ENCODE assay signal across 8 mouse cellular contexts in the genomic region with DNA sequence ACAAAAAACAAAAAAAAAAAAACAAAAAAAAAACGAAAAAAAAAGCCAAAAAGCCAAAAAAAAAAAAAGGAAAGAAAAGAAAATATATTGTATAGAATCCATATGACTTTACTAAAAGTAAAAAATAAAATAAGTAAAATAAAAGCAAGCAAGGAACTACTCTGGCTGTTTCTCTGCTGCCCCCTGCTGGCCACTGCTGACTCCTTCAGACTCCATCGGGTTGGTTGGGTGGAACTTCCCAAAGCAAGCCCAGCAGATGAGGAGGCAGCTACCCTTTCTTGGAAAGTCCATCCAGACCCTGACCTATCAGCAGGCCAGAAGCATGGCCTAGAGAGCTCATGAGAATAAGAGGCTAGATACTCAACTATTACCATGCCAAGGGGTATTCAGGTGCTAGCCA. TPM values are rescaled to one million over a fixed set of nuclear protein-coding genes. Genes with fewer than 3 reads are reported as not detected.
DNase-seq lines count a peak whose midpoint lies in the region; ATAC-seq and TF ChIP-seq lines count a peak whose summit lies in the region.

No protein-coding gene starts in this region.

- no peaks in the 10 kb centered on the region for H3K36me3 ChIP-seq in hindbrain, embryonic 10.5 days
- H3K36me3 ChIP-seq in hindbrain, embryonic 16.5 days (ENCODE audit: control insufficient read depth, insufficient read depth, low read length), result no peaks in the 10 kb centered on the region
- H3K36me3 ChIP-seq in heart, postnatal 0 days (replicated peaks; ENCODE audit: control insufficient read depth, insufficient read depth, low read length), result no peaks in the 10 kb centered on the region

- ATAC-seq in hindbrain, embryonic 16.5 days, result no peak; the same call in 1 of the 2 replicates
- ATAC-seq in heart, postnatal 0 days (ENCODE audit: insufficient read depth, low read depth), result no peak

- H3K4me1 ChIP-seq in hindbrain, embryonic 10.5 days (replicated peaks), result peaks cover 18% of the 10 kb centered on the region
- H3K4me1 ChIP-seq in hindbrain, embryonic 16.5 days (ENCODE audit: control insufficient read depth, insufficient read depth, low read depth, low read length), result no peaks in the 10 kb centered on the region
- H3K4me1 ChIP-seq in heart, postnatal 0 days (ENCODE audit: control insufficient read depth, insufficient read depth), result no peaks in the 10 kb centered on the region; the same call in 1 of the 2 replicates

- no peak overlapping the region for H3K4me3 ChIP-seq in hindbrain, embryonic 10.5 days
- H3K4me3 ChIP-seq in hindbrain, embryonic 16.5 days (ENCODE audit: low read length), result no peak overlapping the region
- H3K4me3 ChIP-seq in heart, postnatal 0 days (ENCODE audit: low read depth, low read length), result no peak overlapping the region

- no peak for TF ChIP-seq EP300 in heart, postnatal 0 days (IDR thresholded peaks at IDR 0.05; ENCODE audit: low read depth)

- intact Hi-C loops in left cerebral cortex, postnatal 14 days (cut with DNase I), result no loop called here

- 4% methylated on average over 2 of the region's 2 CpGs for WGBS in hindbrain, embryonic 10.5 days
- WGBS in hindbrain, embryonic 16.5 days, result 0% methylated on average over 2 of the region's 2 CpGs
- 0% methylated on average over 2 of the region's 2 CpGs for WGBS in heart, postnatal 0 days

- no peak overlapping the region for H3K4me2 ChIP-seq in hindbrain, embryonic 16.5 days (ENCODE audit: low read length)
- no peak overlapping the region for H3K4me2 ChIP-seq in heart, postnatal 0 days (ENCODE audit: low read depth, low read length)

- DNase-seq in hindbrain, embryonic 10.5 days (ENCODE audit: low spot score), result peak; percentile 77
- DNase-seq in MEL-GATA-1-ER (ENCODE audit: extremely low read depth, low read depth), result peak; percentile 49
- DNase-seq in cerebellum, adult 9-11 months, result peak; percentile 36
- DNase-seq in heart, postnatal 0 days (ENCODE audit: low spot score), result peak; percentile 58
- peak; percentile 41 to 79 for DNase-seq in left cerebral cortex, postnatal 14 days (ENCODE audit: low spot score in 2 of 2)
- peak; percentile 81 for DNase-seq in naive thymus-derived CD4-positive, alpha-beta T cell, adult 2 months (ENCODE audit: low read depth)
- peak; percentile 44 for DNase-seq in testis, postnatal 14 days (ENCODE audit: low spot score)

- peak; percentile 82 for TF ChIP-seq CTCF in heart, postnatal 0 days (IDR thresholded peaks at IDR 0.05; ENCODE audit: low read depth)

- H3K9ac ChIP-seq in hindbrain, embryonic 16.5 days (ENCODE audit: low read depth, low read length), result no peak overlapping the region
- no peak overlapping the region for H3K9ac ChIP-seq in heart, postnatal 0 days (replicated peaks; ENCODE audit: low read depth, low read length)

- H3K9me3 ChIP-seq in hindbrain, embryonic 10.5 days, result no peaks in the 10 kb centered on the region
- no peaks in the 10 kb centered on the region for H3K9me3 ChIP-seq in hindbrain, embryonic 16.5 days (ENCODE audit: control insufficient read depth, low read length)
- no peaks in the 10 kb centered on the region for H3K9me3 ChIP-seq in heart, postnatal 0 days (replicated peaks; ENCODE audit: control insufficient read depth, low read length)

- H3K27ac ChIP-seq in hindbrain, embryonic 10.5 days, result no peak overlapping the region
- H3K27ac ChIP-seq in hindbrain, embryonic 16.5 days (ENCODE audit: low read depth, low read length), result no peak overlapping the region
- H3K27ac ChIP-seq in heart, postnatal 0 days (ENCODE audit: low read depth), result no peak overlapping the region

- H3K27me3 ChIP-seq in hindbrain, embryonic 10.5 days (ENCODE audit: insufficient read depth, poor library complexity, severe bottlenecking), result peaks cover 19% of the 10 kb centered on the region
- no peaks in the 10 kb centered on the region for H3K27me3 ChIP-seq in hindbrain, embryonic 16.5 days (replicated peaks; ENCODE audit: control insufficient read depth, insufficient read depth, low read length)
- no peaks in the 10 kb centered on the region for H3K27me3 ChIP-seq in heart, postnatal 0 days (ENCODE audit: control insufficient read depth, insufficient read depth, low read length)

RNA-seq across cellular contexts. Expression of gene Cpn2, which starts 4.6 kb away (rescaled TPM):
- not detected in 2 replicates for polyA plus RNA-seq in hindbrain, embryonic 10.5 days (2016; fragmentation: Nextera tagmentation; extraction: Ambion mirVana)
- polyA plus RNA-seq in hindbrain, embryonic 16.5 days (2015; fragmentation: Nextera tagmentation; extraction: Ambion mirVana), result not detected in 2 replicates
- 1.2 TPM in 1 of 2 replicates, not detected in the other for total RNA-seq in heart, postnatal 0 days (2014; rRNA removed; ENCODE audit: low replicate concordance)
- 0.10 and 0.19 TPM in 2 replicates for polyA plus RNA-seq in heart, postnatal 0 days (2015; fragmentation: Nextera tagmentation; extraction: Ambion mirVana)
- not detected for total RNA-seq in left cerebral cortex, postnatal 14 days (2021)

RNA-seq across cellular contexts. Expression of gene Lrrc15, which starts 20.4 kb away (rescaled TPM):
- polyA plus RNA-seq in hindbrain, embryonic 10.5 days (2016; fragmentation: Nextera tagmentation; extraction: Ambion mirVana), result 0.24 and 1.2 TPM in 2 replicates
- 0.32 and 0.40 TPM in 2 replicates for polyA plus RNA-seq in hindbrain, embryonic 16.5 days (2015; fragmentation: Nextera tagmentation; extraction: Ambion mirVana)
- 0.04 TPM in 1 of 2 replicates, not detected in the other for total RNA-seq in heart, postnatal 0 days (2014; rRNA removed; ENCODE audit: low replicate concordance)
- polyA plus RNA-seq in heart, postnatal 0 days (2015; fragmentation: Nextera tagmentation; extraction: Ambion mirVana), result 0.38 and 0.53 TPM in 2 replicates
- total RNA-seq in left cerebral cortex, postnatal 14 days (2021), result under 1 TPM in 1 of 2 experiments, not detected in 1; 0.07 TPM

RNA-seq across cellular contexts. Expression of gene Gp5, which starts 47.9 kb away (rescaled TPM):
- 1.7 and 1.8 TPM in 2 replicates for polyA plus RNA-seq in hindbrain, embryonic 10.5 days (2016; fragmentation: Nextera tagmentation; extraction: Ambion mirVana)
- polyA plus RNA-seq in hindbrain, embryonic 16.5 days (2015; fragmentation: Nextera tagmentation; extraction: Ambion mirVana), result 0.55 and 0.95 TPM in 2 replicates
- total RNA-seq in heart, postnatal 0 days (2014; rRNA removed; ENCODE audit: low replicate concordance), result 0.53 TPM in 1 of 2 replicates, not detected in the other
- polyA plus RNA-seq in heart, postnatal 0 days (2015; fragmentation: Nextera tagmentation; extraction: Ambion mirVana), result 0.19 and 0.36 TPM in 2 replicates
- total RNA-seq in left cerebral cortex, postnatal 14 days (2021), result under 1 TPM; 0.83 to 0.89 TPM
